Comparison of ENCODE assay signal across 11 mouse cellular contexts in genomic region chr8:120297000-120297399, GRCm38 (mm10).
DNase-seq lines count a peak whose midpoint lies in the region; ATAC-seq lines count a peak whose summit lies in the region.
"Had no signal": no experiment of that assay in that cellular context is flagged by ENCODE, and none has a peak within 500 bp of the region (broad histone marks: within the 10 kb centered on the region; RNA-seq: fewer than 3 reads in every experiment).

No protein-coding gene starts in this region.

- H3K4me3 ChIP-seq in kidney, embryonic 16.5 days (ENCODE audit: low read length) = no peak overlapping the region
- H3K4me3 ChIP-seq in embryonic facial prominence, embryonic 12.5 days = no peak overlapping the region
- H3K4me3 ChIP-seq in midbrain, embryonic 13.5 days (replicated peaks) = no peak overlapping the region
- H3K4me3 ChIP-seq: myocyte had no signal

- no peaks in the 10 kb centered on the region for H3K9me3 ChIP-seq in kidney, embryonic 16.5 days (ENCODE audit: low read length)
- H3K9me3 ChIP-seq in embryonic facial prominence, embryonic 12.5 days = no peaks in the 10 kb centered on the region
- no peaks in the 10 kb centered on the region for H3K9me3 ChIP-seq in midbrain, embryonic 13.5 days

- peaks cover 75% of the 10 kb centered on the region for H3K4me1 ChIP-seq in kidney, embryonic 16.5 days (ENCODE audit: insufficient read depth, low read length)
- H3K4me1 ChIP-seq in embryonic facial prominence, embryonic 12.5 days = peaks cover 86% of the 10 kb centered on the region
- peaks cover 92% of the 10 kb centered on the region for H3K4me1 ChIP-seq in midbrain, embryonic 13.5 days (replicated peaks)

- no peak overlapping the region for H3K27ac ChIP-seq in kidney, embryonic 16.5 days (ENCODE audit: low read length)
- H3K27ac ChIP-seq in embryonic facial prominence, embryonic 12.5 days = peak overlapping the region; percentile 79; the same call in 1 of the 2 replicates
- H3K27ac ChIP-seq in midbrain, embryonic 13.5 days = peak overlapping the region; percentile 89

- no peaks in the 10 kb centered on the region for H3K36me3 ChIP-seq in kidney, embryonic 16.5 days (ENCODE audit: insufficient read depth, low read length)
- no peaks in the 10 kb centered on the region for H3K36me3 ChIP-seq in embryonic facial prominence, embryonic 12.5 days
- H3K36me3 ChIP-seq in midbrain, embryonic 13.5 days = no peaks in the 10 kb centered on the region

- H3K27me3 ChIP-seq in kidney, embryonic 16.5 days (ENCODE audit: insufficient read depth, low read length) = no peaks in the 10 kb centered on the region
- no peaks in the 10 kb centered on the region for H3K27me3 ChIP-seq in embryonic facial prominence, embryonic 12.5 days
- no peaks in the 10 kb centered on the region; the same call in none of the 2 replicates for H3K27me3 ChIP-seq in midbrain, embryonic 13.5 days

- 16% methylated on average over 5 of the region's 5 CpGs for WGBS in kidney, embryonic 16.5 days
- WGBS in embryonic facial prominence, embryonic 12.5 days = 34% methylated on average over 5 of the region's 5 CpGs
- 33% methylated on average over 5 of the region's 5 CpGs for WGBS in midbrain, embryonic 13.5 days

- no peak overlapping the region for H3K4me2 ChIP-seq in kidney, embryonic 16.5 days (replicated peaks; ENCODE audit: low read depth, low read length)
- H3K4me2 ChIP-seq in embryonic facial prominence, embryonic 12.5 days (replicated peaks) = no peak overlapping the region
- H3K4me2 ChIP-seq in midbrain, embryonic 13.5 days (replicated peaks) = no peak overlapping the region

- no peak overlapping the region for H3K9ac ChIP-seq in kidney, embryonic 16.5 days (replicated peaks; ENCODE audit: low read length)
- no peak overlapping the region for H3K9ac ChIP-seq in embryonic facial prominence, embryonic 12.5 days
- H3K9ac ChIP-seq in midbrain, embryonic 13.5 days (replicated peaks) = peak overlapping the region; percentile 44

- peak; percentile 23; the same call in 1 of the 2 replicates for ATAC-seq in kidney, embryonic 16.5 days (ENCODE audit: low FRiP score, low TSS enrichment)
- ATAC-seq in embryonic facial prominence, embryonic 12.5 days (ENCODE audit: insufficient number of reproducible peaks, insufficient read depth, low FRiP score, low TSS enrichment) = no peak
- ATAC-seq in midbrain, embryonic 13.5 days = no peak

- DNase-seq in adrenal gland, postnatal 14 days = peak; percentile 68
- DNase-seq in adrenal gland, adult 18-20 months (ENCODE audit: low spot score in 2 of 2) = no peak
- no peak for DNase-seq in kidney, postnatal 14 days
- DNase-seq in ovary, postnatal 36 days (ENCODE audit: low spot score) = no peak
- no peak for DNase-seq in thymus, adult 18-20 months
- DNase-seq: cerebellum, postnatal 14 days; lung, postnatal 14 days had no signal
